Mouse (Mus musculus) CD4-positive, CD25-positive, alpha-beta regulatory T cell, adult 2 months (primary cell): ENCODE measurements around the gene Cdt1.

Experiments used
- DNase-seq: peaks from one replicate; pipeline ENCODE4 v3.0.0-alpha.2; 2012; ENCODE audit warnings: low read depth, low spot score

Gene Cdt1

DNA sequence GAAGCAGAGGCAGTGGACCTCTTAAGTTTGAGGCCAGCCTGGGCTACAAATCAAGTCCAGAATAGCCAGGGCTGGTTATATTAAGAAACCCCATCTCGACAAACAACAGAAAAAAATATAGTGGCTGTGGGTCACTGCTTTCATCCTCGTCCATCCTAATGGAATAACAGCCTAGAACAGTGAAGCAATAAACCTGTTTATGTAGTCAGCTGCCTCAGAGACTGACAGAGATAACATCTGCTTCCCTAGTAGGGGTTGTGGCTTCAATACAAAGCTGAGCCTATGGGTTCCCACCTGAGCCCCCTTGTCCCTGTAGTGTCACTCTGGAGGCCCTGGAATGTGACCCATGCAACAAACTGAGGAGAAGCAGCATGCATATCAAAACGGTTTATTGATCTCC, 6.4 kb downstream of the Cdt1 start:
- no peak for DNase-seq

DNA sequence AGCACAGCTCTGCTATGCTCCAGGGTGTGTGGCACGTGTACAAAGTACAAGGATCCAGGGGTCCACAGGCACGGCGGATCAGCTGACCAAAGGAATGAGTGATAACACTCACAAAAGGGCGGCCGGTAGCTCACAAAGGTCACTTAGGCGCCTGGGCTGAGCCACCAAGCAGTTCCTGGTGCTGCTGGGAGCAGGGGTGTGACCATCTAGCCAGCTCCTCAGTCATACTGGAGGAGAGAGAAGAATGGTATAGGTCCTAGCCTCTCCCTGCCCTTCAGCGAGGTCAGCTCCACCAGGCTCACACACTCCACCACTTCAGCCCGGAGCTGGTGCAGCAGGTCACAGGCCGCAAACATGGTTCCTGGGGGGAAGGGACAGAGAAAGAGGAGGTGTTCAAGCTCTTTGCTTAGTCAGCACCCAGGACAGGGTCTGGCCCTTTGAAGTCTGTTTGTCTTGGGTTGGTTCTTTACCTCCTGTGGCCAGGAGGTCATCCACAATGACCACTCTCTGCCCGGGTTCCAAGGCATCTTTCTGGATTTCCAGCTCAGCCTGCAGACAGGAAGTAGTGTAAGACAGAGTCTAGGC, 6.9 kb downstream of the Cdt1 start:
- DNase-seq: no peak

DNA sequence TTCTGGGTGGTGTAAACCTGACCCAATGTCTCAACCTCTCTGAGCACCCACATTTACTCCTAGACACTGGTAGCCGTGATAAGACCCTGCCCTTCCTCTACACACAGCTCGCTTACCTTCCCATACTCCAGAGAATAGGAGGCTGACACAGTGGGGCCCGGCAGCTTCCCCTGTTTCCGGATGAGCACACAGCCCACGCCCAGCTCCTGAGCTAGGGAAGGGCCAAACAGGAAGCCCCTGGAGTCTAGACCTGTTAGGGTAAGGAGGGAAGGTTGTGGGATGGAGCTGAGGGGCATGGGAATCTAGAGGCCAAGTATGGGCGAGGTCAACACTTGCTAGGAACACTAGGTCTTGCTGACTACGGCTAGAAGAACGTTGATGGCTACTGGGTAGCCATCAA, 7.5 kb downstream of the Cdt1 start:
- DNase-seq: no peak

DNA sequence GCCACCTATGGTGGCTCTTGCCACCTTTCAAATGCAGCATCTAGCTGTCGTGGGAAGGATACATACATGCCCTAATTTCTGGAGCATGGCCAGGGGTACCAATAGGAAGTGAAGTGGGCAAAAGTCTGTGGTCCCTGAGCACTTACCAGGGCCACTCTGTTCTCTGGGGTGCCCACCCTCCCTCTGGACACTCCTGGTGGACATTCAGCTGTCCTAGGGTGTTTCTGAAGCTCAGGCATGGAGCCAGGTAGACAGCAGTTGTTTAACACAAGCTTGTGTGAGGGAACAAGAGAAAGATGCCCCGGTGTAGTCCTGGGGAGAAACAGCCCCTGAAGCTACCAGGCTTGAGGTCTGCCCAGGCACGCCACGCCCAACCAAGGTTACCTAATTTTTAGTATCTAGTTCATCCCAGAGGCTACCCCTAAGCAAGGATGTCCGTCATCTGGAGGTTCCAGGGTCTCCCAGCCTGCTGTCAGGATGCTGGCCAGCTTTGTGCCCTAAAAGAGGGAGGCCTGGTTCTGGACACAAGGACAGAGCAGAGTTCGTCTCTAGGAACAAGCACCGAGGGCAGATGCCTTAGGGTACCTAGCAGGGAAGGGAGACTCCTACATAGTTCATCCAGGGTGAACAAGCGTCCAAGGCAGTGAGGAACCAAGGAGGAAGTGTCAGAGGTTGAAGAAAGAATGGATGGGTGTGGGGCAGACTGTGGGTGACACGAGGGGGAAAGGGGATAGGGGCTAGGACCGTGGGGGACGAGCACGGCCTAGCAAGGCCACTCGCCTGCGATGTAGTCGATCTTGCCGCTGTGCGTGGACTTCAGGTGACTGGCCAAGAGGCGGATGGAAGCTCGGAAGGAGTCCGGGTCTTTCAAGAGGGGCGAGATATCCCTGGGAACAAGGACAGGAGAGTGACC, 8.2 kb downstream of the Cdt1 start:
- DNase-seq: no peak

DNA sequence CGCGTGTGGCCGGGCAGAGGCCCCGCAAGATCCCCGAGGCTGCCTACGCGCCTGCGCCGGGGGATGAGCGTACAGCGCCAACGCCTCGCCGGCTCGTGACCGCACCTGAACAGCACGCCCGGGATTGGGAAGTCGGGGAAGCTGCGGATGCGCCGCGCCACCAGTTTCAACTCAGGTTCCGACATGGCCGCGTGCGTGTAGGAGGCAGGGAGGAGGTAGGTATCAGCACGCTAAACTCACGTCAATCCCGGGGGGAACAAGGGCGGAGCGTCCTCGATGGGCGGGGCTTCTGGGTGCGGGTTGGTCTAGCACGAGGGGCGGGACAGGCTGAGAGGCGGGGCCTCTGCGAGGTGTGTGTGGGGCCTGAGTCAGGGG, 8.8 kb downstream of the Cdt1 start, which contains the start of gene Aprt:
Gene Aprt (minus strand): TSS at position 262 of the 375 bp plus-strand sequence.
- peak; percentile 97 for DNase-seq

DNA sequence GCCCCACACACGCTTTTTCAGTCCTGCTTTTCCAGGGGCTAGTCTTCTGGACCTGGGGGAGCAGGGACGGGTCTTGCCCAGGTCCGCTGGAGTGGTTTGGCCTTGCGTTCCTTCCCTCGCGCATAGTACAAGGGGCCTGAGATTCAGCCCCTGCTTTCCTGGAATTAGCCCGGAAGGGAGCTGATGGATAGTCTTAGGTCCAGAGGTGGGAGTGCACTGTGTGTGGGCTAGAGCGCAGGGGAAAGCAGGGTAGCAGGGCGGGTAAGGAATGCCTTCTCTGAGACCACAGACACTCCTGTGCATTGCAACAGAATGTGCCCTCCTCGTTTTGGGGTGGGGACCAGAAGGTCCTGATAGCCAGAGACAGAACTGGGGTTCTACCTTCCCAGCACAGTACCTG, 9.3 kb downstream of the Cdt1 start:
- no peak for DNase-seq

DNA sequence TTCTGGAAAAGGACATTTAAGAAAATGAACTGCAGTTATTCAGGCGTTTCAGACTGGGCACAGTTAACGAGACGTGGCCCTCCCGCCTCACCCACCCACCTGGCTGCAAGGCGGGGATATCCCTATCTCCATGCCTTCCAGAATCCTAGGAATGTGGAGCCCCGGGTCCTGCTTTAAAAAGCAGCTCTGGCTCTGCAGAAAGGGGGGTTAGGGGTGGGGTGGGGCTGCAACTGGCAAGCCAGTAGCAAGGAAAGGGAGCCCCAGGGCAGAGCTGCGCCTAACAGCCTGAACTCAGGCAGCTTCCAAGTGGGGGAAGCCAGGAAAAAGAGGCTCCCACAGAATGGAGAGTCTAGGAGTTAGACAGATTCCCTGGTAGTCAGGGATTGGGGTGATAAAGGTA, 11.4 kb downstream of the Cdt1 start:
- no peak for DNase-seq

DNA sequence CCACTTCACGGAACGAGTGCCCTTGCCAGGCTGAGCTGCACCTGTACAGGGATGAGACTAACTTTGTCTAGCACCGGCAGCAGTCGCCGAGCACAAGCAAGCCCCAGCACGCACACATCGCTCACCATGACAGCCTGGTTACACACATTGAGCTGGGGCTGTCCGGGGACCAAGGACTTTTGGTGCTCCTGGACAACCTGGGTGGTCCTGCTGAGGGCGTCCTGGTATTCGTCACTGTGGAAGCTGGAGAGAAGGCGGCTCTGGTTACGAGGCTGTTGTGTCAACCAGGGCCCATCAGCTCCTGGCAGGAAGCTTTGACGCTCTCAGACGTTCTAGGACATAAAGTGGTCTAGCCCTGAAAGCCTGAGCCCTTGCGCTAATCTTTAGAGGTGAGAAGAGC, 13.1 kb downstream of the Cdt1 start:
- no peak for DNase-seq

DNA sequence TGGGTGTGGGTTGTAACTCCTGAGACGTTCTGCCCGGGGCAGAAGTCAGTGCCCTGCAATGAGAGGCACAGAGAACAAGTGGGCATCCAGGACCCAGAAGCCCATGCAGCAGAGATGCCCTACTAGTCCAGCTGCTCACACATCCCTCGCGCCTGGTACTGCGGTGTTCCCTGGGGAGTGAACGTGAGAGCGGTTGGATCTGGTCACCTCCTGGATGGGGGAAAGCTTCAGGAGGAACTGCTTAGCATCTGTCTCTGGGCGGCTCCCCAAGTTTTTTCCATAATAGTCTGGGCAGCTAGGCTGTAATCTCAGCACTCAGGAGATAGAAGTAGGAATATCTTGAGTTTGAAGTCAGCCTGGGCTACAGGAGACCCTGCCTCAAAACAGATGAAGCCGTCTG, 17.2 kb downstream of the Cdt1 start:
- DNase-seq: no peak

DNA sequence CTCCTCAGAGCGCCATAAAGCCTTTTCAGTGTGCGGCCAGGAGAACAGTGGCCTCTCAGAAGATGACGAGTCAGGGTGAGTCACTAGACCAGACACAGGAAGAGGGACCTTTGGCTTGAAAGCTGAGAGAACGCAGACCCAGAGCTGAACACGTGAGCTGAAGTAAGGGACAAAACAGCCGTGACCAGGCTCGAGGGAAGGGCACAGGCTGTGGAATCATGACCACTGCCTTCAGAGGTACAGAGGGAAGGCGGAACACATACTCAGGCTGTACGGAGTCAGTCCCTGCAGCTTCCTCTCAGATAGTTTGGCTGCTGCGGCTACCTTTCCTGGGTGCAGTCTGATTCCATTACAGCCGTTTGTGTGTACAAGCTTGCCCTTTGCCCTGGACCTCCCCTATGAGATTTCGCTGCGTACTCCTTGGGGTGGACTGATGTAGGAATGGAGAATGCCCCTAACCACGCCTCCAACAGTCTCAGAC, 17.6 kb downstream of the Cdt1 start:
- no peak for DNase-seq

DNA sequence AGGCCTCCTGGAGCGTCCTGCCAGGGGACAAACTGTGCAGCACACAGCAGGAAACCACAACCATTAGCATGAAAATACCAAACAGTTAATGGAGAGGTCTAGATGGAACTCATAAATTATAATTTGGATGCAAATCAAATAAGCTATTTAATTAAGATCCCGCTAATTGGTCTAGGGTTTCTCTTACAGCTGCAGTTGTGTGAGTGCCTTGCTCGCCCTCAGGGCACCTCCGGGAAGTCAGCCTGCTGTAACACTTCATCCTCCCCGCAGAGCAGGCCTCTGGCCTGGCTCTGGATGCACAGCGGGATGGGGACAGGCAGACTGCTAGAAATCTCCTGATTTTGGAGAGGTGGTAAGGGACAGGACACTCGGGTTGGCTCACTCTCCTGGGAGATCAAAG, 18.4 kb downstream of the Cdt1 start:
- no peak for DNase-seq

DNA sequence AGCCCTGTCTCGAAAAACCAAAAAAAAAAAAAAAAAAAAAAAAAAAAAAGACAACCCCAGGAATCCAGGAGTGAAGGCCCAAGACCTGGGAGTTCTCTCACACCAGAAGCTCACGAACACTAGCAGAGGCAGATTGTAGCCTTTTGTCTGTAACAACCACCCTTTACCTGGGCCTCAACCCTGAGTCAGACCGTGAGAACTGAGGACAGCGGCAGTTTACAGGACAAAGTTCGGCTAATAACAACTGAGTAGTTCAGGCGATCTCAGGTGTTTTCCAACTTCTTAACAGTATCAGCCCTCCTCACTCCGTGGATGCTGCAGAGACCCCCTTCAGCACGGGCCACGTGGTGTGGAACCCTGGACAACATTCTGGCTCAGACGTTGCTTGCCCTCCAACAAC, 18.9 kb downstream of the Cdt1 start:
- DNase-seq: no peak

DNA sequence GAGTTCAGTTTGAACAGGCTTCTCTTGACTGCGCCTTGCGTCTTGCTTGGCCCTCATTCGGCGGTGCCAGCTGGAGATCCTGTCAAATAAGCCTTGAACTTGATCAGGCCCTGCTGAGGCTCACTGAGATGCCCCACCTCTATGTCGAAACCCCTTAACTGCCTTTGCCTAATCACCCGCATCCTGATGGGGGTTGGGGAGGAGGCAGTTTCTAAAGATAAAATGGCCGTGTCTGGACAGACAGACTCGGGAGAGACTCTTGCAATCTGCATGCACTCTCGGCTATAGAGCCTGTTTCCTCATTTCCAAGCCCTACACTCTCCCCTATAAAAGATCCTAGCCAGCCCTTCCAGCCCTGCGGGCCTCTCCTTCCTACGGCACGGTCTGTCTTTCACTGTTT, 25.4 kb downstream of the Cdt1 start:
- no peak for DNase-seq

DNA sequence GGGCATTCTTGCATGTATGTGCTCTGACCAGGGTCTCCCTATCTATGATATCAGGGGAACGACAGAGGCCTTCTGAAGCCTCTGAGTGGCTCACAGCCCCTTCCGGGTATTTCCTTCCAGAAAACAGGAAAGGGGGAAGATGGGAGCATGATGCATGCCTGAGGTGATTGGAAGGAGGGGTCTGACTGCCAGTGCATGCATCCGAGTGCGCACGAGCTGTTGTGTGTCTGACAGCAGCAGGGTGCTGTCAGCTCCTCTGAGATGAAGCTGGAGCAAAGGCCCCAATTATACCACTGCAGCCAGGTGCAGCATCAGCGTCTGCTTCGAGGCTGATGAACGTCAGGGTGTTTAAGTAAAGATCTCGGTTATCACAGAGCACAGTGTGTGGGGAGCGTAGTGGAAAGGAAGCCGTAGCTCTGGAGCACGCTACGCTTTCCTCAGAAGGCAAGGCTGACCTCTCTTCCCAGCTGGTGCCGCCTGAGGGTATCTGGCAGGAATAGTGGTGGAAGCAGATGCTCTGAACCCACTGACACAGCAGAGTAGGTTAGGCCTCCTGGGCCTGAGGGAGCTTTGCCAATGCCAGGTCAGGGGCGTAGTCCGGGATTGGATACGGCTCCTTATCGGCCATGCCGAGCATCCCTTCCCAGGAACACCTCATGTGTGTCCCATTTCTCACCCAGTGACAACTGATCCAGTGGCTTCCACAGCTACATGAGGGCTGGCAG, 26.1 kb downstream of the Cdt1 start:
- DNase-seq: no peak

DNA sequence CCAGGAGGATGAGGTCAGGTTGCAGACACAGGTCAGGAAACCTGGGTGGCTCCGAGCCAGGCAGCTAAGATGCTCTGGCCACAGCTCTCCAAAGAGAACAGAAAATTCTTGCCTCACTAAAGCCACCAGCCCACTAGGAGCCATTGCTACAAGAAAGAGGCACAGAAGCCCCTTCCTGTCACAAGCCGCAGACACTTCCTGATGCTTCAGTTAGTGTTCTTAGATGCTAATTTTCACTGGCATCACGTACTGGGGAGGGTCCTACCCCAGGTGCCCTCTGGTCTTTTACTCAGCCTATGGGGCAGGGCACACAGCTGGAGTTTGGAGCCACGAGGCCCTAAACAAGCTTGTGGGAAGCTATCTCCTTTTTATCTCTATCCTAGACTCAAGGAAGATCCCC, 28.2 kb downstream of the Cdt1 start:
- no peak for DNase-seq

DNA sequence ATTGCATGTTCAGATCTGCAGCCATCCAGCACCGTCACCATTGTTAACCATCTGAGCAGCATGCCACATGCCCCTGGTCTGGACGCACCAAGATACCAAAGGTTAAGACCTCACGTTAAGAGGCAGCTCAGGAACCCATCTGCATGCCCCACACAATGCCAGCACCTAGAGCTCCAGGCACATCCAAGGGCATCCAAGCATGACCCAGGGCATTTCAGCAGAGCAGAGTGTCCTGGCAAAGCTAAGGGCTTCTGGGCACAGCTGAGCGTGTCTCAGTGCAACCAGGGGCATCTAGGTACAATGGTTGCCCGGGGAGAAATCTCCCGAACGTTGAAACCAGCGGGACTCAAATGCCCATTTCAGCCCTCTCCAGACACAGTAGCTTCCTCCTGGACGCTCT, 32.9 kb downstream of the Cdt1 start:
- no peak for DNase-seq

DNA sequence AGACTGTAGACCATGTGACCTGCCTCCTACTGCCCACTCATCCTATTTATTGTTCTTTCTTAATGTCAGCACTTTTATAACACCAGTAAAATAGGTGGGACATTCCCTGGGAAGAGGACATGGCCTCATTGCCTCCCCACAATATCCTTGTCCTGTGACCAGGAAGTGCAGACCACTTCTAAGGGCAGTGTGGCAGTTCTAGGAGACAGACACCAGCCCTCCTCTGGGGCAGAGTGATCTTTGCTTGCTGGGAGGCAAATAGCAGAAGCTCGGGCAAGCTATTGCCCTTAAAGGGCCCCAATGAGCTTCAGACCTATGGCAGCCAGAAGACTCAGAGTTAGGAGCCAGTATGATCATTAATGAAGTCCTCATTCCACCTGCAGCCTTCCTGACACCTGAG, 36.8 kb downstream of the Cdt1 start:
- DNase-seq: no peak

DNA sequence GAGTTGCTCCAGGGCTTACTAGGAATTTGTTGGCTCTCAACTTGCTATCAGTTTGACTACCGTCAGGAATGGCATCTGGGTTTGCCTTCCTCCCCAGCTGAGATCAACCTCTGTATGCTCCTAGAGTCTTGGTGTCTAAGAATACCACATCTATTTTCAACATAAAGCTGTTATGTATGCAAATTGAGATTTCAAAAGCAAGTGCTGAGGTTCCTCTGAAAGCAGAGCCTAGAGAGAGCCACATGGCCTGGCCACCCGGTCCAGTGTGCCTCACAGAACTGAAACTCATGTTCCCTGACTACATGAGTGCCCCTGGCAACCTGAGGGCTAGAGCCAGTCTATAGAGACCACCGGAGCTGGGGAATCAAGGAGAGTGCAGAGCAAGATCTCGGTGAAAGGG, 37.6 kb downstream of the Cdt1 start:
- no peak for DNase-seq

DNA sequence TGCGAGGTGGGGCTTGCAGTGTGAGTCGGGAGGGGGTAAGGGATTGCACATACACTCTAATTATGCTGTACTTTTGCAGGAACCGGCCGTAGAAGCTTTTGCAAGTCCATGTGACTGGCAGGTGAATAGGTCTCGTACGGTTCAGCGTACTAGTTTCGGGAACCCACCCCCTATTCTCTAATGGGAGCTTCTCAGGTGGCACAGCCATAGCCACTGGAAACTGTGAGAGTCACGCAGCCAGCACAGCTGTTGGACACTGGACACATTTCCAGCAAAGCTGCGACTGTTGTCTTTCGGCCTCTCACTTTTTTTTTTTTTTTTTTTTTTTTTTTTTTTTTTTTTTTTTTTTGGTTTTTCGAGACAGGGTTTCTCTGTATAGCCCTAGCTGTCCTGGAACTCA, 39.0 kb downstream of the Cdt1 start:
- no peak for DNase-seq

DNA sequence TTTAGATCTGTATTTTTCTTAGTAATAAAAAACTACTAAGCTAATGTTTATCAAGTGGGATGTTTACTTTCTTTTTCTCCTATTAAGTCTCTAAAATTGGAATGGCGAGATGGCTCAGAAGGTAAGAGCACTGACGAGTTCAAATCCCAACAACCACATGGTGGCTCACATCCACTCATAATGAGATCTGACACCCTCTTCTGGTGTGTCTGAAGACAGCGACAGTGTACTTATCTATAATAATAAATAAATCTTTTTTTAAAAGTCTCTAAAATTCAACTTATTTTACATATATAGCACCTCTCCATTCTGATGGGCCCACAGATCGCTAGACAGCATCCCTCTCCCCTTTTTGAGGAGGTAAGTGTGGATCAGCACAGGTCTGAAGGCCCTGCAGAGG, 42.4 kb downstream of the Cdt1 start:
- no peak for DNase-seq

DNA sequence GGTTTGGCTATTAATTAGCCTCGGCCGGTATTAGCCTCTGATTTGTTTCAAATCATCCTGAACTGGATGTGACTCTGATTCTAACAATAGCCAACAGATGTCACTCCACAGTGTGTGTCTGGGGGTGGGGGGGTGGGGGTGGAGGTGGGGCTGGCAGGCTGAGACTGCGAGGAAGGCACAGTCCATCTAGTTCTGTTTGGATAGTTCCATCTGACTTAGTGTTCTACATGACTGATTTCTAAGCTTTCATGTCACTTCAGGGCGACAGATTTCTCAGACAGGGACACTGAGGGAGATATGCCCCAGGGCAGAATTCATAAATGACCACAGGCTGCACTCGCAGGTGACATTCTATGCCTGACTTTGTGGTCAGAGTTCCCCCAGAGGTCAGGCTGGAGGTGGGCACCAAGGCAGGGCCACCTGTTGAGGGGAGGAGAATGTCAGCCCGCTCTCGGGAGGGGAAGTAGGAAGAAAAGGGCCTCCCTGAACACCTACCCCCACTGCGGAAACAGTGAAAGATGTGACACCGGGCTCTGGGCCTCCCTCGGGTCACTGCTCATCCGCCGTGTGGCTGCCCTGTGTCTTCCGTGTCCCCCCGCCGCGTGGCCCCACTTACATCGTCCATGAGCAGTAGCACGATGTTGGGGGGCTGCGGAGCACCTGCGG, 42.9 kb downstream of the Cdt1 start:
- DNase-seq: no peak
